Mouse (Mus musculus) common myeloid progenitor, adult 5-6 weeks (primary cell): Measurements from ENCODE around the gene Scn1b. TPM values are rescaled to one million over a fixed set of nuclear protein-coding genes. Genes with fewer than 3 reads are reported as not detected.

Experiments used
- ATAC-seq: replicated peaks from 2 replicates; pipeline ENCODE4 v1.8.0; 2016; ENCODE audit warnings: low read depth, mild to moderate bottlenecking, moderate TSS enrichment, inconsistent platforms; ENCODE audit not compliant: poor library complexity, severe bottlenecking
- total RNA-seq: library from RNA; stranded (forward); fragments of 200-1000, 187-1606 nt; gene quantifications from 2 replicates; pipeline ENCODE4 v1.2.3, GENCODE M21; 2017

Gene Scn1b
- total RNA-seq = 2.1 TPM in 1 of 2 replicates, not detected in the other

DNA sequence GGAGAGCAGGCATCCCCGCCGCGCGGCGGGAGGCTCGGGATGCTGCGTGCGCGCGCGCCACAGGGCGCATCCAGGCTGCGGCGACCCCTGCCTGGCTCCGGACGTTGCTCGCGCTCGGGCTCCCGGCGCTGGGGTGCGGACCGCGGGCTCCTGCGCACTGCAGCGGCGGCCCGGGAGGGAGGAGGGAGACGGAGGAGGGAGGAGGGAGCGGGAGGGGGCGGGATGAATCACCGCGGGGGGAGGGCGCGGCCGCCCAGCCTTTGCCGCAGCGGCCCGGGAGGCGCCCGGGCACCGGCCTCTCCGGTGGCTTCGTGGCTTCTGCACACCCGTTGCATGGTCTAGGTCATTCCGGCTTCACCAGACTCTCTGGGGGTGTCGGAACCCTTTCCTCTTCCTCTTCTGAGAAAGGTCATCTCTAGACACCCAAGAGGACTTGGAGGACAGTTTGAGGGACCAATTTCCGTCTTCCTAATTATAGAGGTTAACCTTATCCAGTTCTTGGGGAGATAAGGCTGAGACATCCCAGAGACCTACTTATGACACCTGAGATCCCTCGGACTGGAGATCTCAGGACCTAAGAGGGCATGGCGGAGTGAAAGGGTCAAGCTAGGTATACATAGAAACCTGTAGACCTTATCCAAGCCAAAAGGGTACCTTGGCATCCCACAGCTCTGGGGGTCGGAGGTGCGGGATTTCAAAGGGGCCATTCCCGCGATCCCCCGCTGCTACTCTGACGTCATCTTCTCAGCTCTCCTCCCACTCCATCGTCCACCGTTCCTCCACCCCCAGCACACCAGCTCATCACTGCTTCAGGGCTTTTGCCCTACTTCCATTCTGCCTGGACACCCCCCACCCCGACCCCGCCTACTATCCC is at the start of gene Scn1b:
Gene Scn1b, minus strand, starts transcription at position 153 of the 874 bp plus-strand sequence.
- ATAC-seq = no peak

DNA sequence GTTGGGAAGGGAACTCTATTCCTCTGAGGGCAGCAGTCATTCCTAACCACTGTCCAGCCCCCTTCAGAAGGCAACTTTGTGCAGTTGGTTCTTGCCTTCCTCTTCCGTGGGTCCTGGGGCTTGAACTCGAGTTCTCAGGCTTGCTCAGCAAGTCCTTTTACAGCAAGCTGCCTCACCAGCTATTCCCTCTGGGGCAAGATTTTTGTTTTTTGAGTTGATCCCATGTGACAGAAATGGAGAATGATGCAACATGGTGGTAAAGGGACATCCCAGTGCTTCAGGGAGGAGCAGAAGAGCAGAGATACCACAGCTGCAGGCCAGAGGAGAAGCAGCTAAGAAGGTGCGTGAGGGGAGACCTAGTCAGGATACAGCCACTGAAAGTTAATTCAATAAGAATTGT is 48.3 kb upstream of the Scn1b start:
- ATAC-seq = 0 out of 2 replicates have a peak, but pooled peaks have one; percentile 4

DNA sequence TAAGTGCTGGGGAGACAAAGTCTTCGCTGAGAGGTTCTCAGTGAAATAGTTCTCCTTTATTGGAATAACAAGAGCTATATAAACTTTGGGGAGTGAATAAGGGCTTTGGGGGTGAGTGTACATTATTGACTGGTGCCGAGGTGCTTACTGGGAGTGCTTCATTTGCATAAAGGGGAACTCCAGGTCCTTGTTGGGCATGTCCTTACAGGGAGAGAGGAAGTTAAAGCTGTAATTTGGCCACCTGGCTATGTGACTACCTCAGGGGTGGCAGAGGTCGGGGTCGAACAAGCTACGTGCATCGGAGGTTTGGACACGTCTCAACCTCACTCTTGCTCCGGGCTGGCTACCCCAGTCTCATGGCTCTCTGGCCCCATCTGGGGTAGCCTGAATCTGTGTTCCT is 47.7 kb upstream of the Scn1b start:
- ATAC-seq = peak; percentile 50; the same call in 1 of the 2 replicates

DNA sequence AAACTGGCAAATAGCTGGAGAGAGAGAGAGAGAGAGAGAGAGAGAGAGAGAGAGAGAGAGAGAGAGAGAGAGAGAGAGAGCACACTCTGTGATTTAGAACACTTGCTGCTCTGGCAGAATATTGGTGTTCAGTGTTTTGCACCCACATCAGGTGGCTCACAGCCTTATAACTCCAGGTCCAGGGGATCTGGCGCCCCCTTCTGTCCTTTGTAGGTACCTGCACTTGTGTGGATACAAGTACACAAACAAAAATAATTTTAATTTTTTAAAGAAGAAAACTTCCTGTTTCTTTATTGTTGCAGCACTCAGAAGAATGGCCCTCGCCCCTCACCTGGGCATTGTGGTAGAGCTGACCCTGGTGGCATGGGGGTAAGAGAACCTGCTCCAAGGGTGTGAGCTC is 45.4 kb upstream of the Scn1b start:
- ATAC-seq = no peak; the same call in 1 of the 2 replicates

DNA sequence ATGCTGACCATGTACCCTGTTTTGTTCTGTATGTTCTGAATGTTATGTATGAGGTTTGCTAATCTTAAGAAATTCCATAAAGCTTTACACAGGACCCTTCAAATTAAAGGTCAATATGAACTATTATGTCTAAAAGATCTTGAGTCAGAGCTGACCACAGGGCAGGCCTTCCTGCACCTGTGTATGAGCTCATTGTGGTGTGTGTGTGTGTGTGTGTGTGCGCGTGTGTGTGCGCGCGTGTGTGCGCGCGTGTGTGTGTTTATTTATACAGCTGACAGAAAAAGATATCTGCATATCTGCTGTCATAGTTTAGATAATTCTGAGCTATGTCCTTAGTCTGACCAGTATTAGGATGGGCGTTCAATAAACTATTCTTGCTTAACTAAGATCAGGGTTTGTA is 43.7 kb upstream of the Scn1b start:
- ATAC-seq = no peak

DNA sequence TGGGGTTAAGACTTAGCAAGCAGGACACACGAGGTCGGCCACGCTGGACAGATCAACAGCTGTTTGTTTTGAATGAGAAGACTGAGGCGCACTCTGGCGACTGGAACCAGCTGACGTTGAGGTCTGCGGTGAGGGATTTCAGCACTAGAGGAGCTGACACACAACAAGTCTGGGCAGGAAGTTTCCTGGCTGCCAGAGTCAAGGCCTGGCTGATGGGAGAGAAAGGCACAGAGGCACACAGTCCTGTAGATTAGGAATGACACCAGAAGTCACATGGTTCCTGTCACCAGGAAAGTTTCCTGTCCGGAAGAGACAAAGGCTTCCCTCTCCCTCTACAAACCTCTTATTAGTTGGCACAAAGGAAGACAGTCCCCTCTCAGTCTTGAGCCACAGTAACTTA is 41.6 kb upstream of the Scn1b start:
- peak; percentile 96 for ATAC-seq

DNA sequence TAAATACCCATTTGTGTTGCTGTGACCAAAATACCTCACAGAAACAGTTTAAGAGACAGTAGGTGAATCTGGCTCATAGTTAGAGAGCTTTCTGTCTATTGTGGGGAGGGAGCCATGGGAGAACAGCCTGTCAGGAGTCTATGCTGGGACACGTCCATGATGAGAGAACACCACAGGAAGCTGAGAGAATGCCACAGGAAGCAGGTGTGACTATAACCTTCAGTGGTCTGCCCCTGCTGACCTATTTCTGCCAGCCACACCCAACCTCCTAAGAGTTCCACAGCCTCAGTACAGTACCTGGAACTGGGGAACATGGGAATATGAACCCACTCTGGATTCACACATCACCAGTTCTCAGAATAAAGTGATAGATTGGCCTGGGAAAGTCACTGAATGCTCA is 37.9 kb upstream of the Scn1b start:
- no peak for ATAC-seq

DNA sequence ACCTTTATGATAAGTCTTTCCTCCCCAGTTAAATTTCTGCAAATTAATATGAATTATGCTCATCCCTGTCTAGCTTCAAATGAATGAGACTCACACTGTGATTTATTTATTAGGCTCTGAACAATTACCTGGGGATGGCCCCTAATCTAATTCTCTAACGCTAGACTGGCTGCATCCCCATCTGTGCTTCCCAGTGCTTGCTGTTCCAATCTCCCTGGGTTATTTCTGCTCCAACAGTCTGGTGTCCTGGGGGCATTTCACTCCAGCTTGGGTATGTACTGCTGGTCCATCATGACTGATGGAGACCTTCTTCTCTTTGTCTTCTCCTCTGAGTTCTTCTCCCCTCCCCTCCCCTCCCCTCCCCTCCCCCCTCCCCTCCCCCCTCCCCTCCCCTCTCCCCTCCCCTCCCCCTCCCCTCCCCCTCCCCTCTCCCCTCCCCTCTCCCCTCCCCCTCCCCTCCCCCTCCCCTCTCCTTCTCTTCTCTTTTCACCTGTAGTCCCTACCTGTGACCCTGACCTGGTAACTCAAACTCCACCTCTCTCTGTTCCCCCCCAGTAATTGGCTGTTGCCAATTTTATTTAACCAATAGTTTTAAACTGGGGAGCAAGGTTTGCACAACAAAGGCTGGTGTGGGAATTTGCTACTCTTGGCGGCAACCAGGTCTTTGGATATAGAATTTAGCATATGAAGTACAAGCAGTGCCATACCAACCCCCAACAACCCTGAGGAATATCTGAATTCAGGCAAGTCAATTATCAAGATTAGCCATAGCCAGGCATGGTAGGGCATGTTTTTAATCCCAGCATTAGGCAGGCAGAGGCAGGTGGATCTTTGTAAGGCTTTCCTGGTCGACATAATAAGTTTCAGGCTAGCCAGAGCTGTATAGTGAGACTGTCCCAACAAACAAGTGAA is 37.1 kb upstream of the Scn1b start:
- no peak for ATAC-seq

DNA sequence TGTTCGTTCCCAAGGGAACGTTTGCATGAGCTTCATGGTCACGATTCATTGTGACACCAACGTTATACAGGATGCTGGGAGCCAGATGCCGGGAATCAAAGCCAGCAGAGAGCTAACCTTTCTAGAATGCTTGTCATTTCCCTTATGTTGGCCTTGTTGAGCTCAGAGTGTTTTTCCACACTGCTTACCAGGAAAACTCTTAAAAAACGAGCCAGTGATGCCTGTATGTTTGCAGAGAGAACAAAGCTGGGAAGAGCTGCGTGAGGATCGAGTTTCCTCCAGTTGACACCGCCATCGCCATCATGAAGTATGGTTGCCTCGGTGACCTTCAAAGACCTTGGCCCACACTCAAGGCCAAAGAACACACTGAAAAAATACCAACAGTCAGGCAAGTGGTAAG is 35.5 kb upstream of the Scn1b start:
- no peak for ATAC-seq

DNA sequence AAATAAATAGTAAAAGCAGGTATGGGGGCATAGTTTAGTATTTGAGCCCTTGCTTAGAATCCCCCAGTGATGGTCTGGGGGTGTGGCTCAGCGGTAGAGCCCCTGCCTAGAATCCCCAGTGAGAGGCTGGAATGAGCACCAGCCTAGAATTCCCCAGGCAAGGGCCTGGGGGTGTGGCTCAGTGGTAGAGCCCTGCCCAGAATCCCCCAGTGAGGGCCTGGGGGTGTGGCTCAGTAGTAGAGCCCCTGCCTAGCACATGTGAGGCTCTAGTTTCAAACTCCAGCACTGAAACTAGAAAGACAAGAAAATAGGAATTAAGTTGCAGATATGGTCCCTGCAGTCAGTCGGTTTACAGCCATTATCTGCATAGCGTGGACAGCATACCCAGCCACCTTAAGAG is 35.0 kb upstream of the Scn1b start:
- no peak for ATAC-seq

DNA sequence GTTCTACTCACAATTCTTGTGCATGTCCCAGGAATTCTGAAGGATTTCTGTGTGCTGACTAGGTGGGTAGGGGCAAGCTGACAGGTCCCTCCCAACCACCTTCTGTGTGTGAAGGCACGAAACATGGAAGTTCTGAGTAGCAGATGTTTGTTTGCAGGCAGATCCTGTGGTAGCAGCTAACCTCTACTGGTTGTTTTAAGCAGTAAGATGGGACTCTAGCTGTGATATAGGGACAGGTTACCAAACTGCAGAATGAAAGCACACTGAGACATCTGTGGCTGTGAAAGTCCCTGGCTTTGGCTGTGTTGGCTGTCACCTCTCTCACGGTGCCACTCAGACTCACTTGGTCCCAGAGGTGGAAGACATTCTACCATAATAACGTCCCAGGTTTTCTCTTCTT is 34.4 kb upstream of the Scn1b start:
- ATAC-seq = peak; percentile 19

DNA sequence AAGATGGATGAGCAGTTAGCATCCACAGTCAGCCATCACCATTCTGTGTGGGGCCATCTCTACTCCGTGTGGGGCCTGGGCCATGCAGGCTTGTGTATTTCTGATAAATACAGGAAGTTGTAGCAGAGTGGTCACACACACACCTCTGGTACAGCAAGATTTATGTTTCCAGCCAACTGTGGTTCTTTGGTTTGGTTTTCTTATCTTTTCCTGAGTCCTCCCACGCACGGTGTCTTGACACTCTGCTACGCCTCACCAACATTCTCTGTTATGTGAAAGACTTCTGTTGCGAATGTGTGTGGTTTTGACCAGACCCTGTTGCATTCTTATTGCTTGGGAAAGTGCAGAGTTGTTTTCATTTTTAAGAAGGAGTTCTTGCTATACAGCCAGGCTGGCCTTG is 34.0 kb upstream of the Scn1b start:
- ATAC-seq = peak; percentile 84

DNA sequence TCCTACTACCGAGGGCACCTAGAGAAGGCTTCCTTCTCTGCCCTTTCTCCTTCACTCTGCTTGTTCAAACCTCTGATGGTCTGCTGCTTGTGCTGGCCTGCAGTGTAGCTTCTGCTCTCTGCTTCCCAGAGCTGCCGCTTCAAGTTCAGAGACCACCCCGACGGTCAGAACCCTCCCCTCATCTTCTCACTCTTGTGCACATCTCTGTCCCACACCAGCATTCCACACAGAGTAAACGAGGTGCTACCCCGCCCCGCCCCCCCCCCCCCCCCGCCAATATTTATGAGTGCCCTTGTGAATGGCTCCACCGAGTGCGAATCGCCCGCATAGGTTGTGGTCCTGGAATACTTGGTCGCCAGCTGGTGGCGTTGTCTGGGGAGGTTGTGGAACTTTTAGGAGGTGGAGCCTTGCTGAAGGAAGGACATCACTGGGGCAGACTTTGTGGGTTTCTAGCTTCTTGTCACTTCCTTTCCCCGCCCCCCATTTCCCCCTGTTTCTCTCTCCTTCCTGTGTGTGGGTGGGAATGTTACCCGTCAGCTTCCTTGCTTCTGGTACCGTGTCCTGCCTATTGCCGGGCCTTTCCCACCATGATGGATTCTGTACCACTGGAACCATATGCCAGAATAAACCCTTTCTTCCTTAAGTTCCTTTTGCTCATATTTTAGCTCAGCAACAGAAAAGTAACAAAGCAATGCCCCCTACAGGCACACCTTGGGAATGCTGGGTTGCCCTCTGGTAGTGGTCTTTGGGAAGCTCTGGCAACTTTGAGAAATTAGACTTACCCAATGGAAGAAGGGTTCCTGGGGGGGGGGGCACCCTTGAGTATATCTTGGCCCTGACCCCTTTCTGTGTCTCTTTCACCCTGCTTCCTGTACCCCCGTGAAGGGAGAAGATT is 29.5 kb upstream of the Scn1b start:
- ATAC-seq = peak; percentile 33

DNA sequence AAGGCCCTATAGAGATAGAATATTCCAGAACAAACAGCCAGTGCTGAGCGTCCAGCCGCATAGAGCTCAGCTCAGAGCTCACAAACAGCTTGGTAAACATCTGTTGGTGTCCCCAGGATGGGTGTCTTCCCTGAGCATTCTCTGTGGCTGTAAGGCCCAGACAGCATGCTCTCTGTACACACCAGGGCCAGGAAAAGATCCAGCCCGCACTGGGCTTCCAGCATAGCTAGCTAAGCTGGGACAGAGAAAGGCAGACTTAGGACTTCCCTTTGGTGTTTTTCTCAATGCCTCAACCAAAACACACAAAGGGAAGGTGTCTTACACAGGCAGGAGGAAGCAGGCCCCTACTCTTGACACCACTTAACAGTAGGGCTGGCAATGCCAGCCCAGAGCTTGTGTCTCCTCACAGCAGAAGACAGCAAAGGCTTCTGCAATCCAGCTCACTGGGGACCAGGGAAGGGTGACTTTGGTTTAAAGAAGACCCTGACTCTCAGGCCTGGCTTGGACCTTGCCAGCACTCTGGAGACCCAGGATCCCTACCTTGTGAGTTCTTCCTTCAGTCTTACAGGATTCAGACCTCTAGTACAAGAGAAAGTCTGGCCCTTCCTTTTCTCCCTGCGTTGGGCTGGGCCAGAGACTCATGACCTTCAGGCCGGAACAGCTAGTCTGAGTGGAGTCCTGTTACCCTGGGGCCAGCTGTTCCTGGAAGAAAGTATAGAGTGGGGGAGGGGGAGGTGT is 28.7 kb upstream of the Scn1b start, which contains the start of gene Gramd1a:
Gene Gramd1a, minus strand, starts transcription at position 601 of the 738 bp plus-strand sequence.
- ATAC-seq = no peak

DNA sequence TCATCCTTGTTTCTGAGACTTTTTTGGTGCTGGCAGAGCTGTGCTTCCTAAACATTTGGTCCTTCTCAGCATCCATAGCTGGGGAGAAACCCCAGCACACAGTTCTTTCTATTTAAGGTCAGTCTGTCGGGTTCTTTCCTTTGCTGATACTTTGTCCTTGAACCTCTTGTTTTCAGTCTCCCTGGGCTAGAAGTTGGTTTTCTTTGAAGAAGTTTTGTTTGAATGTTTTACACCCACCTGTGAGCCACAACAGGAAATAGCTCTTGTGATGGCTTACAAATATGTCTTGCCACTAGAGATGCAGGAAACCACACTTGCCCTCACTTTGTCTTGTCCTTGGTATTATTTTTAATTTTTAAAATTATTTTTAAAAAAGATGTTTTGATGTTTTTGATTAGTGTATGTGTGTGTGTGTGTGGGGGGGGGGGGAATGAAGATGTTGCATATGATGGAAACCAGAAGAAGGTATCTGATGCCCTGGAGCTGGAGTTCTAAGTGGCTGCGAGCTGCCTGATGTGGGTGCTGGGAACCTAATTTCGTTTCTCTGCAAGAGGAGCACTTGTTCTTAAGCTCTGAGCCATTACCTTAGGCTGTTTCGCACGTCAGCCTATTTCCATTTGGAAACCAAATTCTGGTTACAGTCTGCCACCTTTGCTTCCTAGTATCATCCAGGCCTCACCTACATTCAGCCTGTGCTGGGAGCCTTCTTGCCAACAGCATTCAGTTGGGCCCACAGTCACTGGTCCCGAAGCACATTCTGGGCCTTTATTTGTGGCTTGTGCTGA is 26.9 kb upstream of the Scn1b start:
- ATAC-seq = no peak

DNA sequence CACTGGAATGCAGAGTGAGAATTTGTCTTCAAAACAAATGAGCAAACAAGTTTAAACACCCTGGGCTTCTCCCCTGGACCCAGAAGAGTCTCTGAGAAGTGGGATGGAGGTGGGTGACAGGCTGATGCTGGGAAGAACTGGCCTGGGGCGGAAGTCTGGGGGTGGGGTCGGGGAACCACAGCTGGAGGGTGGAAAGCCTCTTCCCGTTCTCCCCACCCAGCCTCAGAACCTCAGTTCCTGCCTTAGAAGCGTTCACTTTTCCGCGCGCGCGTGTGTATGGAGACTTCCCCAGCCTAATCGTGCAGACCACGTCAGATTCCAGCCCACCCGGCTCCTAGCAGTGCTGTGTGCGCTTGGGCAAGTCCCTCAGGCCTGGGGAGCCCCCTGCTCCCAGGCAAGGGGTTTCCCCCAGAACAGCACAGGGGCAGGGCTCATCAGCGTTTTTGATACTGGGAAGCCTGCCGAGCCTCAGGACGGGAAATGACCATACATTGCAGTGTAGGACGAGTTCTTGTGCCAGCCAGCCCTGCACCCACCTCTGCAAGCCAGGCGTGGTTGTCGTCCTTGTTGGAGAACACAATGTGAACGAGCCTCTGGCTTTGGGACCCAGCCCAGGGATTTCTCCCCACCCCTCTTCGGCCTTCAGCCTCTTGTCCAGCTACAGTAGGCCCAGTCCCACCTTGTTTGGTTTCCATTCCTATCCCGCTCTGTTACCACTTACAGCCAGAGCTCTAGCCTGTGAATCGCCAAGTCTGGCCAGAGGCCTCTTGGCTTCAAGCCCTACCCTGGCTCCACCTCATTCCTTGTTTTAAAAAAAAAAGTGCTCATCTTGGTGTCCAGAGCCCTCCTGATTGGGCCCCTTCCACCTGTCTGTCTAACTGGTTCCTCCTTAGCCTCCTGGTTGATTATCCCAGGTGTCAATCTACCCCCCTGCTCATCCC is 24.8 kb upstream of the Scn1b start:
- ATAC-seq = peak; percentile 37

DNA sequence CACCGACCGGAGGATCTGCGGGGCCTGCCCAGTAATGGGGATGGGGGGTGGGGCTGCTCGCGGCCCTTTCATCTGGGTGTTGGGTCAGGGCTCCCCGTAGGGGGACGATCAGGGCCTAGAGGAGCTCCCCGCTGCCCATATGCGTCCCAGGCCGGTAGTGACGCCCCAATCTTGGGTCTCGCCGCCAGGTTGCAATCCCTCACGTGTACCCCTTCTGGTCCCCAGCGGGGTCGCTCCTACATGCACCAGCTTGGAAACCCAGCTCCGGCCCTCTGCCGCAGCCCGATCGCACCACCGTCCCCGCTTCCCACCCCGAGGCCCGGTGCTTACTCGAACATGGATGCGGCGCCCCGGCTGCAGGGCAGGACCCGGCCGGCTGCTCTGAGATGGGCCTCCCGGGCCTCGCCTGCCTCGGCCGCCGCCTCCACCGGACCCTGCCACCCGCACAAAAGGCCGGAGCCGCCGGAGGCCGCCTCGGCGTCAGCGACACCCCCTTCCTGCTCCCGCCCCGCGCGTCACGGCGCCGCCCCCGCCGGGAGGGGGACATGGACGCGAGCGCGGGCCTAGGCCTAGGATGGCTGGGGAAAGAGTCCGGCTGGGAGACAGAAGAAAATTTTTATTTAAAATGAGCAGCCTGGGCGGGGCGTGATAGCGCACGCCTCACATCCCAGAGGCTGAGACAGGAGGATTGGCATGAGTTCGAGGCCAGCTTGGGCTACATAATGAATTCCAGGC is 23.9 kb upstream of the Scn1b start:
- ATAC-seq = peak; percentile 36
